ENCODE assay signal across 17 mouse cellular contexts in genomic region chr8:54554921-54555320, GRCm38 (mm10). TPM values are rescaled to one million over a fixed set of nuclear protein-coding genes. Genes with fewer than 3 reads are reported as not detected.
"Had no signal": no experiment of that assay in that cellular context is flagged by ENCODE, and none has a peak within 500 bp of the region (broad histone marks: within the 10 kb centered on the region; RNA-seq: fewer than 3 reads in every experiment).

No protein-coding gene starts in this region.

- DNase-seq: lung, adult 18-20 months; lung, embryonic 14.5 days; lung, postnatal 10 days; midbrain, embryonic 14.5 days; right cerebral cortex, postnatal 14 days; thymus, adult 18-20 months; thymus, postnatal 14 days; thymus, postnatal 36 days had no signal

- H3K27ac ChIP-seq: macrophage; midbrain, embryonic 12.5 days; neural tube, embryonic 12.5 days; stomach, embryonic 15.5 days; stomach, postnatal 0 days had no signal

- ATAC-seq: midbrain, embryonic 16.5 days had no signal

- H3K4me3 ChIP-seq: megakaryocyte, embryonic 14.5 days; midbrain, embryonic 12.5 days; neural tube, embryonic 12.5 days; stomach, embryonic 15.5 days had no signal

RNA-seq across cellular contexts. Expression of gene Spata4, which starts 45.7 kb away (rescaled TPM):
- total RNA-seq: megakaryocyte progenitor cell, adult 5-6 weeks; neutrophil, adult 5-6 weeks had no signal
